Mouse (Mus musculus) adipocyte (in vitro differentiated cells): ENCODE measurements at regions not wholly inside any gene's neighbourhood (a gene's known extent, or its start where the extent isn't known, plus 50 kb on each side); places are given as distances from the start of the nearest gene placed in this dataset.
"Not testable (repeated sequence)": the region's sequence is repeated elsewhere in the genome, so short reads cannot be mapped to it uniquely, and the experiment has no call there.

ENCODE experiments used
- DNase-seq: peaks from one replicate; pipeline ENCODE4 v3.0.0-alpha.2; 2016; ENCODE audit warnings: low spot score

DNA sequence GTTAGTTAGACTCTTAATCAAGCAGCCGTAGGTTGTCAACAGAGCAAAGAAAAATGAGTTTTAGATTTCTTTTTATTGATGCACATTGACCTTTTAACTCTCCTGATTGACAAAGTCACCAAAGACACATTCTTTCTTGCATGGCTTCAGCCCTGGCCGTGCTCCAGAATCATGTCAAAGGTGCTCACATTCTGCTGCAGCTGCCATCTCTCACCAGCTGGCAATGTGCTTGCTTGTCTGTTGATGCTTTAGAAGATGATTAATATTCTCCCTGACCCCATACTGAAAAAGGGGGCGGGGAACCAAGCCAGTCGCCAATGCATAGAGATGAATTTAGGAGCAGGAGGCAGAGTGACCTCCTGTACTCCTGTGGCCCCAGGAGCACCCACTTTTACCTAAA is 510.1 kb downstream of the Hace1 start:
- DNase-seq, result no peak

DNA sequence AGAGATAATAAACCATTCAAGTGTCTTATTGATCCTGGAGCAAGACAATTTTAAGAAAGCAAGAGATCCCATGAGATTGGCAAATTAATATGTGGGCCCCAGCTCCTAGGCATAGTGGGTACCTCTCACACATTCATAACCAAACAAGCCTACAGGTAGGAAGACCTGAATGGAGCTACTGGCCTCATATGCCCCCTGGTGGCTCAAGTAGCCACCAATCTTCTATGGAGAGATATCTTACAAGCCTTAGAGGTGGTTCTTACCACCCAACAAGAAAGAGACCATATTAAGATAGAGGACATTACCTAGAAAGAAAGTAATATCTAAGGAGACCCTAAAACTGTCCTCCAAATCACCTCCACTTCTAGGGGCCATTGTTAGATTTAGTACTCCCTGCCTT is 523.2 kb downstream of the Hace1 start:
- DNase-seq, result no peak

DNA sequence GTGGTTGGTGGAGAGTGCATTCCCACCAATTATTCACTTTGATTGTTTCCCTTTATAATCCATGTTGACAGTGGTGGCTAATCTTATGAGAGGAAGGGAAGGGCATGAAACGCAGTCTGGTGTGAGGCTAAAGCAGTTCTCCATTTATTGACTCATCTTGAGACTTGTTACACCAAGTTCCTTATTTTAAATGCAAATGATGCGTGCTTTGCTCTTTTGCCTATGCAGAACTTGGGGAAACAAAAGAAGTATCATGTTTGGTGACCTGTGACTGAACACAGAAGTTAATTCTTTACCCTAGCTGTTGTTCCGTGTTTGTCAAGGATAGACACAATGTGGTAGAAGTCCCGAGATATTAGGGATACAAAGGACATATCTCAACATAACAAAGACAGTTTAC is 531.2 kb downstream of the Hace1 start:
- DNase-seq, result no peak

DNA sequence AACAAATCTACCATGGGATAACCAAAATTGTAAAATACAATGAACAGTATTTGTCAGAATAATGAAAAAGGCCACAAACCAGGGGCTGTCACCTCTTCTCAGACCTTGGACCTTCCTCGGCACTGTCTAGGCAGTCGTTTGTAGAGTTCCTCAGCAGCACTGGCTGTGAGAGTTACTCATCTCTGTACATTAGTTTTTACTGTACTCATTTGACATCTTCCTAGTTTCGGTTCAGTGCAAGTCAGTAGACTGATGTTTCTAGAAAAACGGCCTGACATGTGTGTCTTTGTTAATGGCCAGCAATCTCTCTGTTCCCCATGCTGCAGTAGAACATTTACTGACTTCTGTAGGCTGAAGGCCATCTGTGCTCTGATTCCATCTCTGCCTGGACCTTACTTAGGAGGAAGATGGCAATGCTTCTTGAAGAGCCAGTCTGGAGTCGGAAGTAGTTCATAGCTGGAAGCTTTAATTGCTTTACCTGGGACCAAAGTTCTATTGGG is 537.1 kb downstream of the Hace1 start:
- no peak for DNase-seq

DNA sequence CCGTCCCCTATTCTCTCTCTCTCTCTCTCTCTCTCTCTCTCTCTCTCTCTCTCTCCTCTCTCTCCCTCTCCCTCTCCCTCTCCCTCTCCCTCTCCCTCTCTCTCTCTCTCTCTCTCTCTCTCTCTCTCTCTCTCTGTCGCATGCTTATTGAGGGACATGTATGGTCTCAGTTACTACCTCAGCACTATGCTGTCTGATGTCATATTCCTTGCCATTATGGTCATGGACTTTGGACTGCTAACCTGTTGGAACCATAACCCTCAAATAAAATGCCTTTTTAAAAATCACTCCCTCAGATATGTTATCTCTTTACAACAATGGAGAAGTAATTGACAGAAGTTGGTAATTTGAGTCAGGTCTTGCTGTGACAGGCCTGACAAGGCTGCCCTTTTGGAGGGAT is 544.8 kb downstream of the Hace1 start:
- DNase-seq, result not testable (repeated sequence)

DNA sequence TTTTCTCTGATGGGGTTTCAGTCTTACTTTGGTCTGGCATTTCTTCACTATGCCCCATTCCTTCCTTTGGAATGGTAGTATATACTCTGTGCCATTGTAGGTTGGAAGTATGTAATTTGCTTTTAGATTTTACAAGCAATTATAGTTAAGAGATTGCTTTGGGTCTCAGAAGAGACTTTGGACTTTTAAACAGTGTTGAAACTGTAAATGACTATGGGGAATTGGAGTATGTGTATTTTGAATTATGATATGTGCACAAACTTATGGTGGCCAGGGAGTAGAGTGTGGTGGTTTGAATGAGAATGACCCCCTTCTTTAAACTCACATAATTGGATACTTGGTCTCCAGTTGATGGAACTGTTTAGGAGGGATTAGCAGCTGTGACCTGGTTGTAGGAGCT is 546.2 kb downstream of the Hace1 start:
- DNase-seq, result no peak

DNA sequence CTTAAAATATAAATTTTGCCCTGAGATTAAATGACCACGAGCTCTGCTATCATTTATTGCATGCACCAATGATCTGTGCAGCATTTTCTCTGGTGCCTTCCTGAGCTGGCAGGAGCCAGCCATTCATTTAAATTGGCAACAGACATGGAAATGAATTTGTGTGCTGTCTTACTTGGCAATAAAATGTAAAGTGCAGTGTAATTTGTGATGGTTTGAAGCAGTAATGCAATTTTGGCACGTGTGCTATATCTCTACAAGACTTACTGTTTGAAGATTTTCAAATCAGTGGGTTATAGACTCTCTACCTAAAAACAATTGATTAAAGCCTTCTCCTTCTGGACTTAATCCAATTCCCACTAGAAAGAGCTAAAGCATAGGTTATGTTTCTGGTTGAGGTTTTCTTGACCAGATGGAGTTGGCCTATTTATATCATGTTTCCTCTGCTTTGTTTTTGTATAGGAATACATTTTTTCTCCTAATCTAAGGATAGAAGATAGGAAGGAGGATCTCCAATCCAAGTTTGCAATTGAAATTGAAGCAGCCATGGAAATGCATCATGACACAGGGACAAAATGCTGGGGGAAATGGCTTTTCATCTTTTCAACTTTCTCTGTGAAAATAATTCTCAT is 557.6 kb downstream of the Hace1 start:
- no peak for DNase-seq

DNA sequence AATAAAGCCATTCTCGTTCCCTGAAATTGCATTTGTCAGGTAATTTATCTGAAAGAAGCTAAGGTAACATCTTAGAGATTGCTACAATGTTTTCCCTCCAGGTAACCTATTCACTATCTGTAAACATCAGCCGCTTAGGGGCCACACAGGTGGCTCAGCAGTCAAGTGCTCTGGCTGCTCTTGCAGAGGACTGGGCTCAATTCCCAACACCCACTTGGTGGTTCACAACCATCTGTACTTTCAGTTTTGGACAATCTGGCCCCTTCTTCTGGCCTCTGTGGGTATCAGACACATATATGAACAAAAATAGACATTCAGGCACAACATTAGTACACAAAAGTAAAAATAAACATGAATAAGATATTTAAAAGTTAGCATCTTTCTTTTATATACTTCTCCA is 596.4 kb downstream of the Hace1 start:
- no peak for DNase-seq

DNA sequence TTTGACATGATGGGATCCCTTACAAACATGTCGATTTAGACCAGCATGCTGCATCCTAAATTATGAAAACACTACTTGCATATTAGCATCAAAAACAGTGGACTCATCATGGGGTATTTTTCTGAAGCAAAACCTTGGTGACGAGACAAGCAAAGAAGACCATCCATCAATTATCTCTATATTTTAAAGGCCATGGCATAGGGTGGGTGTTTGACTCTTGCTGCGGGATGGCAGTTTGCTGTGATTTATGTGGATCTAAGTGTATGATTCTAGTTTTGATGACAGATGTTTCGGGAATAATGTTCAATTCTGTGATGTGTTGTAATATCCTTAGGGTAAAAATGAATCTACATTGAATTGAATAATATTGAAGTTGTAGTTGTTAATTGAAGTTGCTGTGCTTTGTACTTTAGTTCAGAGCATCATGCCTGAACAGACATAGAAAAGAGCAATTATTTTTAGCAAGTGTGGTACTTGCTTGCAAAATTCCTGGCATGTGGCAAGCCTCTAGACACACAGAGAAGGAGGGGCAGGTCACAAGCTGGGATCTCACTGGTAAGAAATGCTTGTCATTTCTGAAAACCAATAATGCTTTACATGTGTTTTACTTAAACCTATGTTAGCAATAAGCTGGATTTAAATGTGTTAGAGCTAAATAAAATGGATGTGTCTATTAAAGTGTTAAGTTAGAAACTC is 608.3 kb downstream of the Hace1 start:
- DNase-seq, result no peak

DNA sequence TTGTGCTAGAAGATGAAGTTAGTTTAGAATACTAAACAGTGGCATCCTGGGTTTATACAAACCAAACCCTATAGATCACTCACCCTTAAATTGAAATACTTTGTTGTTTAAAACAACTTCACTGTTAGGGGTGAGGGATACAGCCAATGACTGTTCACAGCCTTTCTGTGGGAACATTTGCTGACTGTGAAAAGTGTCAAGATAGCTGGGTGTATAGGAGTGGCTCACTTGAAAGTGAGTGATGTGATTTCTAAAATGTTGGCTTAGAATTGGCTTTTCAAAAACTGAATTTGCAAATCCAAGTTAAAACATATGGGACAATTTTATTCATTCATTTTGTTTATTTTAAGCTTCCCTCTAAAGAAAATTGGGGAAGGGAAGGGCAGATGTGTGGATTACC is 616.5 kb downstream of the Hace1 start:
- DNase-seq, result no peak

DNA sequence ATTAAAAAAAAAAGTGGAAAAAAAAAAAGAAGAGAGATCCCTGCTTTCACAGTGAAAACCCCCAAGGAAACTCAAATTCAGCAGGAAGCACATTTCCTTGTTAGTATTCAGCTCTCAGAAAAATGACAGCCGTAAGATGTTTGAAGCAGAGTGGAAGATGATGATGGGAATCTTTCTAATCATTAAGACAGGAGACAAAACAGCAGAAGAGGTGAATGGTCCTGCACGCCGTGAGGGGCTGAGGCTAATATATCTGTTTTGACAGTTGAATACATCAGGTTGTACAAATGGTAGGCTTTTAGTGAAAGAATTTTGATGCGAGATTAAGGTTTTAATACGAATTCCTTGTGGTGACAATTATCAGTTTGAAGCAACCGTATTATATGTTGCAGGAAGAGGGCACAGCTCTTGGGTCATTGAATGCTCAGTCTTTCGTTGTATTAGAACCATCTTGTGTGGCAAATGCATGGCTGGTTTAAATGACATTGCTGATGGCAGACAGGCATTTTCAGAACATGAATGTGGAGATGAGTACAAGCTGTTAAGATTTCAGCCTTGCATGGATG is 649.3 kb downstream of the Hace1 start:
- DNase-seq, result no peak

DNA sequence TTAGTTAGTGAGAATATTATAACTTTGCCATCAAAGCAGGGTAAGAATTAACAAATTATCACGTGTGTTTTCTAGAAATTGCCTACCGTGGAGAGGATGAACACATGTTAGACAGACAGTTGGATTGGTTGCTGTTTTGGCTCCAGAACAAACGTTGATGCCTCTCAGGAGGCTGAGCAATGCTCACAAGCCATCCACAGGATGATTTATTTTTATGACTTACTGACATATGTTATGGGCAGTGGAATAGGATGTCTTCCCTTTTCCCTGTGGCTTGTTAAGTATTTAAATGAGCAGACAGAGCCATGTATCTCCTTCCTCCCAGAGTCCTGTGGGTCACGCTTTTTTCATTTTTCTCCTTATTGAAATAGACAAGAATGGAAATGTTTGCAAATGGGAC is 652.0 kb downstream of the Hace1 start:
- DNase-seq, result no peak

DNA sequence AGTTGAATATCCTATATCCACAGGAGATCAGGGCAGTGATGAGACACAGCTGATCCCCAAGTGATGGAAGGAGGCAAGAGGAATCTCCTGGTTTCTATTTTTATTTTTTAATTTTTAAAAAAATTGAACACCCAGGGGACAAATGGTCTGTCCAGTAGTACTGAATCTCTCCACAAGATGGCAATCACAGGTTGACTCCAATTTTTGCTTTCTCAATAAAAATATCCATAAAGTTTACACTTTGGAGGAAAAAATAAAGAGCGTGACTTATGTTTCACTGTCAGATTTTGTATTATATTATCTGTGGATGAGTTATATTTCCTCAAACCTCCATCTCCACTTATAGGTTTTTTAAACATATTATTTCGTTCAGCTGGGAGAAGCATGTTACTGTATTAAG is 658.0 kb downstream of the Hace1 start:
- peak; percentile 52 for DNase-seq

DNA sequence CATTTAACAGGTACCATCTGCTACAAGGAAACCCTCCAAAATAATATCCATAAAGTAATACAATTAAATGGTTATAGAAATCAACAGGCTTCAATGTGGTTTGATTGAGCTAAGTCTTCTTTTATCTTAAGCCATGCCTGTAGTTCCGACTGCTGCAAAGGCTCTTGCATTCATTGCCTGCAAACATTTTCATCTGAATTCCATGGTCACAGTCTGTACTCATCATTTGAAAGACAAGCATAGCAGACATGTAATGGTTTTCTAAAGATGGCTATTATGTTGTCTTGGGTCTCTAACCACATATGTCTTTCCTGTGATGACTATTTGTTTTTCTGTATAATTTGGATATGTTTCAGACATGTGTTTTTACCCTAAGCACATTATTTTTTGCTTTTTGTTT is 677.9 kb downstream of the Hace1 start:
- no peak for DNase-seq

DNA sequence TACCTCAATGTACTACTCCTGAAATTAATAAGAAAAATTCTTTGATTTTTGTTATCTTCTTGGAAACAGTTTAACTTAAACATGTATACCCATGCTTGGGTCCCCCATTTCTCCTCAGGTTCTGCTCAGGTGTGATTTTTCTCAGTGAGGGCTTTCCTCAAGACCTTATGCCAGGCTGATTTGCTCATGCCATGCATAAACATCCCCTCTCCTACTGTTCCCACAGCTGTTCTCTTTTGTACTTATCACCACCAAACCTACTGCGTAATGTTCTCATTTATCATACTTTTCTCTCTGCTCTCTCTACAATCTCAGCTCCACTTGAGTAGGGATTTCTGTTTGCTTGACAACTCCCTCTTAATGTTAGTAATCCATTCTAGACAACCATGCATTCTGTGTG is 692.1 kb downstream of the Hace1 start:
- DNase-seq, result no peak

DNA sequence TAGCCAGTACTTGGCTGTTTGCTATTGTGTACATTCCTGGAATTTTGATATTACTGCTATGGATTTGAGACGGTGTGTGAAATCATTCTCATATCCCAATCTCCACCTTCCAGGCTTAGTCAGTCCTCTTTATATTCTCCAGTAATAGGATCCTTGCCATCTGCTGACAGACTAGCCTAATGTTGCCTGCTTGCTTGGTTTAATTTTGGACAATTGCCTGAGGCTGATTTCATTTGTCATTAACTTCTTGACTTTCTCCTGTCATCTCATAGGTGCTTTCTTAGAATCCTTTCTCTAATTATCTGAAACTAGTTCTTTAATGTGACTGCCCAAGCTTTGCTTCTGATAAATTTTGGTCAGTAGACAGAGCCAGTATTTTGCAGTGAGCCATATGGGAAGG is 696.2 kb downstream of the Hace1 start:
- DNase-seq, result no peak

DNA sequence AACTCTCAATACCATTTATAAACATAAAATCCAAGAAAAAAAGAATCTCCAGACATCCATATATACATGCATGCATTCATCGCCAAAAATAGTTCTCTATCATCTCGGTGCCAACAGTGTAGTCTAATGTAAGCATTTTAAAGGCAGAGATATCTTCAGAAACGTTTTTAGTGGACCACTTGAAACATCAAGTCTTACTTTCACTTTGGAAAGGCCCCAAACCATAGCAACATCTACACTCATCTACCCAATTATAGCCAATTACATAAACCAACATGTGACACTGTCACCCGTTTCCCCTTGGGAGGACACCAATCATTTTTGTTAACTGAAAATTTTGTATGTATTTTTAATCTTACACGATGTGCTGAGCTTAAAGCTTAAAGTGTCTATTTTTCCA is 716.7 kb downstream of the Hace1 start:
- DNase-seq, result no peak

DNA sequence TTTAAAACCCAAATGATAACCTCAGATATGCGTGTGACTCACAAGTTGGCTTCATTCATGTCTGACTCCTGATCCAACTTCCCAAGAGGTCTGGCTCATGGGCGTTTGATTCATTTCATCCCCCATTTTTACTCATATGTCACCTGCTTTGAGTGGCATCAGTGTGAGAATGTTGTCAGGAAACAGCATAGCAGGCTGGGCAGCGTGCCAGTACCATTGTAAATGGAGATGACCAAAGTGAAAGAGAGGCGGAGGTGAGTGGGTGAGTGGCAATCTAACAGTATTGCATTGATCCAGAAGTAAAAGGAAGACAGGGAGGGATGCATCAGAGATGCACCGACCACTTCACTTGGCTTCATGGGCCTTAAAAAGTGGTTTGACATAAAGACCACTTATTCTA is 720.7 kb downstream of the Hace1 start:
- DNase-seq, result peak; percentile 6

DNA sequence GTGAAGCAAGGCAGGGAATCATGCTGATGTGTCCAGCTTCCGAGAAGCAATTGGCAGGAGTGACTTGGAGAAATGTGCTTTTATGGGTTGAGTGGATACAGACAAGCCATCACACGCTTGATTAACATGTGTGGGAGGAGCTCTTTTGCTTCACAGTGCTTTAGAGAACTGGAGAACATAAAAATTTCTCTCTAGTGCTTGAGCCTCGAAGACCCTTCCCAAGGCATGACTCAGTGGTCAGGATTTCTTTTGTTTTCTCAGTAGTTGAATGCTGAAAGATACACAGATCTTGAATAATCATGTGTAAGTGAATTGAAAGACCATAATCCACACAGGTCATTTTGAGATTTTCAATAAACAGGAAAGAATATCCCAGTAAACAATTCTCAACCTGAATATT is 721.9 kb downstream of the Hace1 start:
- no peak for DNase-seq

DNA sequence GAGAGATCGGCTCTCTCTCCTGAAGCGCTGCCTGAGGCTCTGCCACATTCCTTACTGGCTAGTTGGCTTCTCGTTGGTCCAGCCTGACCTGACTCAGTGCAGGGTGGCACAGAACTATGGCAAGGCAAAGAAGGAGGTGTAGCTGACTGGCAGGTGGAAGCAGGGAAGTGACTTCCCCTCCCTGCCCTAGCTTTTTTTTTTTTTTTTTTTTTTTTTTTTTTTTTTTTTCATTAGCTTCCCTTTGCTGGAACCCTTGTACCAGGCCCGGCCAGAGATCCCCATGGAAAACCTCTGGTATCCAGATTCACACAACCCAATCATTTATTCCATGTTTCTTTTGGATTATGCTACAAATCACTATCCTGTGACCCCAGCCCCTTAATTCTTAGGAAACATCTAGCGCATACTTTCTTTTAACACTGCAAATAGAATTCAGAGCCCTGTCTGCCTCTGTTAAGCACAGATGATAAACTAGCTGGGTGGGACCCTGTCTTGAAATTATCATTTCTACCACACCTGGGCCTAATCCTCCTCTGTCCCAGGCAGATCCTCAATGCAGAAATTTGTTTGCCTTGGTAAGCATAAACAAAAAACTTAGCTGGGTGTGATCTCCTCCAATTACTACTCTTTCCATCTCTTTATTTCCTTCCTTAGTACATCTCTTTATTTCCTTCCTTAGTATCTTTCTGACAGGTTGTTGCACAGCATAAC is 742.9 kb downstream of the Hace1 start:
- DNase-seq, result no peak

DNA sequence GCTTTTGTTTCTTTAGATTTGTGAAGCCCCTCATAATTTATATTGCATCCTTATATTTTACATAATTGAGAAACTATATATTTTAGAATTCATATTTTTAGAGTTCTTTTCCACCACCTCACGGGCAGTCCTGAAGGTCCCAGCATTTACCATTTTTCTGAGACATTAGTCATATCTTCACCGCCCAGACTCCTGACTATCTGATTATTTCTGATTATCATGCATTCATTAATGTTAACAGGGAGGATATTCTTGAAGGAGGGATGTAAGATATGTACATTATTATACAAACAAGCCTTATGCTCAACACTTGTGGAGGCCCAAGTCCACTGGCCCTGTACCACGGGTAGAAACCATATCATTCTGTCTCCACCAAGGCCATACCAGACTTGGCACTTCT is 743.4 kb downstream of the Hace1 start:
- no peak for DNase-seq

DNA sequence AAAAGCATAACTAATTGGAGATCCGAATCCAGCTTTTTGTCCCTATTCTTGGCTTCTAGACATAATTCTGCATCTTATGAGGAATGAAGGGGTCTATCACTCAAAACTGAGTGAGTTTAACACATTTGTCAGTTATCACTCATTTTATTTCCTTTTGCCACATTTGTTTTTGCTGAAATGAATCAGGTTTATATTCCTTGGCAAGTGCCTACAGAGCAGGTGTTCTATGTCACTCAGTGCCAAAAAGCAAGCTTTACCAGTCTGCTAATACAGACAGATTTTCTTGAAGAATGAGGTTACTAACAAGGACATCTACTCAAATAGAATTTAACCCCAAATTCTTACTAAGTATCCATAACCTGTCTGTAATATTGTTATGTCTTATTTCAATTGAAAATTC is 751.4 kb downstream of the Hace1 start:
- no peak for DNase-seq
